Mouse (Mus musculus): Measurements from ENCODE around the gene Adad1. TPM values are rescaled to one million over a fixed set of nuclear protein-coding genes. Genes with fewer than 3 reads are reported as not detected.

The Adad1 gene
- polyA plus RNA-seq (2012; fragmentation: generic; extraction: Trizol) = not detected
- long read RNA-seq, experiment 1 = 0 reads
- long read RNA-seq, experiment 2 = 0 reads

- Histone ChIP-seq H3K79me2 (ENCODE audit: control insufficient read depth, insufficient read depth) (no peaks in the 10 kb centered on the region), H3K36me3 (ENCODE audit: control insufficient read depth, insufficient read depth) (no peaks in the 10 kb centered on the region), H3K79me3 (ENCODE audit: low read depth) (no peaks in the 10 kb centered on the region), H3K4me3 (ENCODE audit: insufficient read depth, poor library complexity, severe bottlenecking) (no peak within 1 kb of the TSS), H3K27me3 (ENCODE audit: control insufficient read depth, insufficient read depth, insufficient read length) (no peaks in the 10 kb centered on the region), H3ac (ENCODE audit: control insufficient read depth, insufficient read length, low read depth) (no peak within 1 kb of the TSS)
- TF ChIP-seq FOSL1 (IDR thresholded peaks at IDR 0.05; ENCODE audit: insufficient read depth, low read length, poor library complexity, severe bottlenecking) (no peak), CEBPB (IDR thresholded peaks at IDR 0.05; ENCODE audit: low read depth) (no peak), USF1 (IDR thresholded peaks at IDR 0.05; ENCODE audit: low read depth) (no peak), CTCF (IDR thresholded peaks at IDR 0.05; ENCODE audit: control insufficient read depth, insufficient read depth, insufficient read length) (no peak), MYOD1 (IDR thresholded peaks at IDR 0.05; ENCODE audit: control insufficient read depth, insufficient read length, low read depth) (no peak), MAX (IDR thresholded peaks at IDR 0.05) (no peak), MYOG (IDR thresholded peaks at IDR 0.05; ENCODE audit: control insufficient read depth, extremely low read depth, insufficient read length) (no peak)
Measured at GRCm38 (mm10) chr3:37063406-37063805, at the start of gene Adad1. Gene Adad1, plus strand, starts transcription at chr3:37063527.

GRCm38 (mm10) chr3:37037979-37038378, 25.3 kb upstream of the Adad1 start:
- peaks cover 40% of the 10 kb centered on the region for H3K36me3 ChIP-seq (ENCODE audit: control insufficient read depth, insufficient read depth)
- no peaks in the 10 kb centered on the region for H3K79me2 ChIP-seq (ENCODE audit: control insufficient read depth, insufficient read depth)
- H3K4me3 ChIP-seq (ENCODE audit: insufficient read depth, poor library complexity, severe bottlenecking) = no peak overlapping the region
- no peak for TF ChIP-seq FOSL1 (IDR thresholded peaks at IDR 0.05; ENCODE audit: insufficient read depth, low read length, poor library complexity, severe bottlenecking)
- no peak for TF ChIP-seq CTCF (IDR thresholded peaks at IDR 0.05; ENCODE audit: control insufficient read depth, insufficient read depth, insufficient read length)
- TF ChIP-seq CEBPB (IDR thresholded peaks at IDR 0.05; ENCODE audit: low read depth) = no peak
- TF ChIP-seq MYOD1 (IDR thresholded peaks at IDR 0.05; ENCODE audit: control insufficient read depth, insufficient read length, low read depth) = no peak
- TF ChIP-seq USF1 (IDR thresholded peaks at IDR 0.05; ENCODE audit: low read depth) = no peak
- no peak for TF ChIP-seq MYOG (IDR thresholded peaks at IDR 0.05; ENCODE audit: control insufficient read depth, extremely low read depth, insufficient read length)
- no peak for TF ChIP-seq MAX (IDR thresholded peaks at IDR 0.05)
- H3K79me3 ChIP-seq (ENCODE audit: low read depth) = no peaks in the 10 kb centered on the region
- H3K27me3 ChIP-seq (ENCODE audit: control insufficient read depth, insufficient read depth, insufficient read length) = no peaks in the 10 kb centered on the region
- H3ac ChIP-seq (ENCODE audit: control insufficient read depth, insufficient read length, low read depth) = no peak overlapping the region

- Histone ChIP-seq H3K79me3 (ENCODE audit: low read depth) (no peaks in the 10 kb centered on the region), H3K36me3 (ENCODE audit: control insufficient read depth, insufficient read depth) (peaks cover 41% of the 10 kb centered on the region), H3K4me3 (ENCODE audit: insufficient read depth, poor library complexity, severe bottlenecking) (no peak overlapping the region), H3K27me3 (ENCODE audit: control insufficient read depth, insufficient read depth, insufficient read length) (no peaks in the 10 kb centered on the region), H3ac (ENCODE audit: control insufficient read depth, insufficient read length, low read depth) (no peak overlapping the region), H3K79me2 (ENCODE audit: control insufficient read depth, insufficient read depth) (no peaks in the 10 kb centered on the region)
- TF ChIP-seq MYOD1 (IDR thresholded peaks at IDR 0.05; ENCODE audit: control insufficient read depth, insufficient read length, low read depth) (no peak), USF1 (IDR thresholded peaks at IDR 0.05; ENCODE audit: low read depth) (no peak), CTCF (IDR thresholded peaks at IDR 0.05; ENCODE audit: control insufficient read depth, insufficient read depth, insufficient read length) (no peak), MYOG (IDR thresholded peaks at IDR 0.05; ENCODE audit: control insufficient read depth, extremely low read depth, insufficient read length) (no peak), FOSL1 (IDR thresholded peaks at IDR 0.05; ENCODE audit: insufficient read depth, low read length, poor library complexity, severe bottlenecking) (no peak), MAX (IDR thresholded peaks at IDR 0.05) (no peak)
Measured at GRCm38 (mm10) chr3:37039811-37040210, 23.5 kb upstream of the Adad1 start.

GRCm38 (mm10) chr3:37051491-37051890, 11.8 kb upstream of the Adad1 start:
- no peak for TF ChIP-seq CTCF (IDR thresholded peaks at IDR 0.05; ENCODE audit: control insufficient read depth, insufficient read depth, insufficient read length)
- TF ChIP-seq CEBPB (IDR thresholded peaks at IDR 0.05; ENCODE audit: low read depth) = no peak
- TF ChIP-seq MYOG (IDR thresholded peaks at IDR 0.05; ENCODE audit: control insufficient read depth, extremely low read depth, insufficient read length) = no peak
- TF ChIP-seq FOSL1 (IDR thresholded peaks at IDR 0.05; ENCODE audit: insufficient read depth, low read length, poor library complexity, severe bottlenecking) = no peak
- TF ChIP-seq MYOD1 (IDR thresholded peaks at IDR 0.05; ENCODE audit: control insufficient read depth, insufficient read length, low read depth) = no peak
- TF ChIP-seq MAX (IDR thresholded peaks at IDR 0.05) = no peak
- Histone ChIP-seq H3K36me3 (ENCODE audit: control insufficient read depth, insufficient read depth) (peaks cover 15% of the 10 kb centered on the region), H3K4me3 (ENCODE audit: insufficient read depth, poor library complexity, severe bottlenecking) (no peak overlapping the region), H3K27me3 (ENCODE audit: control insufficient read depth, insufficient read depth, insufficient read length) (no peaks in the 10 kb centered on the region), H3K79me3 (ENCODE audit: low read depth) (no peaks in the 10 kb centered on the region), H3ac (ENCODE audit: control insufficient read depth, insufficient read length, low read depth) (no peak overlapping the region), H3K79me2 (ENCODE audit: control insufficient read depth, insufficient read depth) (no peaks in the 10 kb centered on the region)

GRCm38 (mm10) chr3:37073211-37073610, 9.9 kb downstream of the Adad1 start:
- no peak for TF ChIP-seq FOSL1 (IDR thresholded peaks at IDR 0.05; ENCODE audit: insufficient read depth, low read length, poor library complexity, severe bottlenecking)
- TF ChIP-seq MYOG (IDR thresholded peaks at IDR 0.05; ENCODE audit: control insufficient read depth, extremely low read depth, insufficient read length) = no peak
- no peak for TF ChIP-seq USF1 (IDR thresholded peaks at IDR 0.05; ENCODE audit: low read depth)
- no peak for TF ChIP-seq MAX (IDR thresholded peaks at IDR 0.05)
- TF ChIP-seq MYOD1 (IDR thresholded peaks at IDR 0.05; ENCODE audit: control insufficient read depth, insufficient read length, low read depth) = no peak
- no peak for TF ChIP-seq CTCF (IDR thresholded peaks at IDR 0.05; ENCODE audit: control insufficient read depth, insufficient read depth, insufficient read length)
- TF ChIP-seq CEBPB (IDR thresholded peaks at IDR 0.05; ENCODE audit: low read depth) = no peak
- Histone ChIP-seq H3K36me3 (ENCODE audit: control insufficient read depth, insufficient read depth) (no peaks in the 10 kb centered on the region), H3K79me2 (ENCODE audit: control insufficient read depth, insufficient read depth) (no peaks in the 10 kb centered on the region), H3K4me3 (ENCODE audit: insufficient read depth, poor library complexity, severe bottlenecking) (no peak overlapping the region), H3K27me3 (ENCODE audit: control insufficient read depth, insufficient read depth, insufficient read length) (no peaks in the 10 kb centered on the region), H3ac (ENCODE audit: control insufficient read depth, insufficient read length, low read depth) (no peak overlapping the region), H3K79me3 (ENCODE audit: low read depth) (no peaks in the 10 kb centered on the region)

- Histone ChIP-seq H3K79me2 (ENCODE audit: control insufficient read depth, insufficient read depth) (no peaks in the 10 kb centered on the region), H3ac (ENCODE audit: control insufficient read depth, insufficient read length, low read depth) (no peak overlapping the region), H3K36me3 (ENCODE audit: control insufficient read depth, insufficient read depth) (no peaks in the 10 kb centered on the region), H3K27me3 (ENCODE audit: control insufficient read depth, insufficient read depth, insufficient read length) (no peaks in the 10 kb centered on the region), H3K79me3 (ENCODE audit: low read depth) (no peaks in the 10 kb centered on the region), H3K4me3 (ENCODE audit: insufficient read depth, poor library complexity, severe bottlenecking) (no peak overlapping the region)
- TF ChIP-seq CTCF (IDR thresholded peaks at IDR 0.05; ENCODE audit: control insufficient read depth, insufficient read depth, insufficient read length) = no peak
- no peak for TF ChIP-seq CEBPB (IDR thresholded peaks at IDR 0.05; ENCODE audit: low read depth)
- TF ChIP-seq MAX (IDR thresholded peaks at IDR 0.05) = no peak
- no peak for TF ChIP-seq USF1 (IDR thresholded peaks at IDR 0.05; ENCODE audit: low read depth)
- no peak for TF ChIP-seq FOSL1 (IDR thresholded peaks at IDR 0.05; ENCODE audit: insufficient read depth, low read length, poor library complexity, severe bottlenecking)
- no peak for TF ChIP-seq MYOG (IDR thresholded peaks at IDR 0.05; ENCODE audit: control insufficient read depth, extremely low read depth, insufficient read length)
- no peak for TF ChIP-seq MYOD1 (IDR thresholded peaks at IDR 0.05; ENCODE audit: control insufficient read depth, insufficient read length, low read depth)
Measured at GRCm38 (mm10) chr3:37084860-37085259, 21.5 kb downstream of the Adad1 start.
